Mouse (Mus musculus) embryonic facial prominence, embryonic 11.5 days (tissue): ENCODE data around the gene Dusp2. TPM values are rescaled to one million over a fixed set of nuclear protein-coding genes. Genes with fewer than 3 reads are reported as not detected.

Source experiments
- ATAC-seq: fragments of 200-750 bp; cut with Nextera tagmentation; replicated peaks from 2 replicates; pipeline ENCODE4 v1.8.0; 2017; ENCODE audit warnings: low read depth; ENCODE audit not compliant: insufficient number of reproducible peaks, low FRiP score, low TSS enrichment
- DNase-seq: peaks from one replicate; pipeline ENCODE4 v3.0.0-alpha.2; 2015; ENCODE audit warnings: low spot score
- H3K27ac ChIP-seq: fragments of 300-500 bp; sonication (generic); replicated peaks from 2 replicates; pipeline ENCODE4 v1.5.1; 2014; ENCODE audit warnings: mild to moderate bottlenecking, low read depth, low read length, control low read depth
- H3K27me3 ChIP-seq: fragments of 300-500 bp; sonication (generic); 2 replicates; pipeline ENCODE4 v1.6.1; 2014; ENCODE audit warnings: mild to moderate bottlenecking, low read length, moderate library complexity, mixed read lengths; ENCODE audit not compliant: control insufficient read depth, insufficient read depth
- H3K36me3 ChIP-seq: fragments of 300-500 bp; sonication (generic); replicated peaks from 2 replicates; pipeline ENCODE4 v1.6.1; 2014; ENCODE audit warnings: low read depth, mild to moderate bottlenecking, low read length, moderate library complexity, mixed read lengths; ENCODE audit not compliant: control insufficient read depth, insufficient read depth
- H3K4me1 ChIP-seq: fragments of 300-500 bp; sonication (generic); 2 replicates; pipeline ENCODE4 v1.6.1; 2014; ENCODE audit warnings: low read length, mixed read lengths; ENCODE audit not compliant: control insufficient read depth, insufficient read depth
- H3K4me2 ChIP-seq: fragments of 300-500 bp; sonication (generic); 2 replicates; pipeline ENCODE4 v1.6.1; 2014; ENCODE audit warnings: low read depth, mild to moderate bottlenecking, control low read depth, low read length, moderate library complexity
- H3K4me3 ChIP-seq: fragments of 300-500 bp; sonication (generic); 2 replicates; pipeline ENCODE4 v1.5.1; 2014; ENCODE audit warnings: low read depth, low read length, control low read depth
- H3K9ac ChIP-seq: fragments of 300-500 bp; sonication (generic); replicated peaks from 2 replicates; pipeline ENCODE4 v1.6.1; 2014; ENCODE audit warnings: mild to moderate bottlenecking, control low read depth, low read length
- H3K9me3 ChIP-seq: fragments of 300-500 bp; sonication (generic); replicated peaks from 2 replicates; pipeline ENCODE4 v1.6.1; 2016; ENCODE audit warnings: mild to moderate bottlenecking, low read length, inconsistent platforms, mixed read lengths; ENCODE audit not compliant: control insufficient read depth
- WGBS: fragments of 180-500 bp; shearing (Covaris S2); extraction: QIAGEN DNeasy Blood & Tissue Kit; methylation state at CpG from one replicate; pipeline ENCODE4 v1.1.7; 2014; 5-methylcytosine and 5-hydroxymethylcytosine counted together
- polyA plus RNA-seq: library from polyadenylated mRNA; unstranded; fragments of >200 nt; fragmentation: Nextera tagmentation; extraction: Ambion mirVana; gene quantifications from 2 replicates; pipeline ENCODE4 v1.2.1, GENCODE M21; 2014

The Dusp2 gene
- polyA plus RNA-seq, 1 experiment from 2014 or later, result 4.4 TPM

GRCm38 (mm10) chr2:127313878-127314277 is 22.1 kb upstream of the Dusp2 start:
- 46% methylated on average over 4 of the region's 4 CpGs for WGBS
- DNase-seq, result no peak
- no peaks in the 10 kb centered on the region for H3K9me3 ChIP-seq
- no peaks in the 10 kb centered on the region for H3K36me3 ChIP-seq
- ATAC-seq, result no peak
- no peak overlapping the region for H3K27ac ChIP-seq
- no peak overlapping the region for H3K9ac ChIP-seq
- H3K4me2 ChIP-seq, result no peak overlapping the region
- H3K4me1 ChIP-seq, result no peaks in the 10 kb centered on the region
- no peak overlapping the region for H3K4me3 ChIP-seq
- no peaks in the 10 kb centered on the region for H3K27me3 ChIP-seq

DNA sequence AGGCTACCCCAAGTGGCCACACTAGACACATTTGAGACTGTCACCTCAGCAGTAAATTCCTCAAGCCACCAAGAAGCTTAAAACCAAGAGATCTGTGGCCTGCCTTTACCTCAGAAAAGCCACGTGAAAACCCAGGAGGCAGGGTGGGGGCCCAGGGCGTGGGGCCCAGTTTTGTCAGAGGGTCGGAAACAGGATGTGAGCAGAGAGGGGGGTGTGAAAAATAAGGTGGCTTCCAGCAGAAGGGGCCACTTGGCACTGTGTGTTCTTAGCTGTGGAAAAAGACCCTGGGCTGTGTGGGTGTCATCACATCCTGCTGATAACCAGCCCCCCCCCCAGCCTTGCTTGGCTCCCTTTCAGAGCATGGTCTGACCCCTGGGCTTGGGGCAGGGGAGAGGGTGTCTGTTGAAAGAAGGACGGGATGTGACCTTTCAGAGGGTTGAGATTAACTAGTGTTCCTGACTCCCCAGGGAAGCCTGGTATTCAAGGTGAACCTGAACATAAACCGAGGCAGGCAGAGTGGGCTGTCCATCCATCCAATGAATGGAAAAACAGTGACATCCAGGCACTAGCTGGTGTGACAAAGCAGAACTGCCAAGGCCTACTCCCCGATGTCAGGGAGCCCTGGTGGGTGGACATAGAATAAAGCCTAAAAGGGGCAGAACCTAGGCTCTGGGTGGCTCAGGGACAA is 21.3 kb upstream of the Dusp2 start:
- no peak overlapping the region; the same call in 1 of the 2 replicates for H3K27ac ChIP-seq
- no peak overlapping the region for H3K4me2 ChIP-seq
- no peaks in the 10 kb centered on the region for H3K4me1 ChIP-seq
- DNase-seq (no peak), ATAC-seq (no peak)
- no peaks in the 10 kb centered on the region for H3K36me3 ChIP-seq
- no peak overlapping the region for H3K4me3 ChIP-seq
- H3K9ac ChIP-seq, result no peak overlapping the region
- 77% methylated on average over 6 of the region's 6 CpGs for WGBS
- H3K9me3 ChIP-seq, result no peaks in the 10 kb centered on the region
- no peaks in the 10 kb centered on the region for H3K27me3 ChIP-seq

DNA sequence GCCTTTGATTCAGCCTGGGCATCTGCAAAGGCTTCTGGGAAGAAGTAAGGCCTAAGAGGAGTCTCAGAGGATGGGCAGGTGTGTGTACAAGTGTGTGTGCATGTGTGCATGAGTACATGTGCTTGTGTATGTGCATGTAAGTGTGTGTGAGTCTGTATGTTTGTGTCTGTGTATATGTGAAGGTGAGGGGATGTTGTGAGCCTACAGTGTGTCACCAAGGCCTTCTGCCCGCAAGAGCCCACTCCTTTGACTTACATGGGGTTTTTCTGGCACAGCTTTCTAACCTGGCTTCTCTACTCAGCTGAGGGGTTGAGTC is 20.8 kb upstream of the Dusp2 start:
- Histone ChIP-seq H3K9ac (no peak overlapping the region), H3K27me3 (no peaks in the 10 kb centered on the region), H3K9me3 (no peaks in the 10 kb centered on the region), H3K4me3 (no peak overlapping the region), H3K36me3 (no peaks in the 10 kb centered on the region), H3K4me1 (no peaks in the 10 kb centered on the region), H3K27ac (no peak overlapping the region), H3K4me2 (no peak overlapping the region)
- 78% methylated on average over 1 of the region's 1 CpGs for WGBS
- ATAC-seq (no peak), DNase-seq (no peak)

- Histone ChIP-seq H3K27me3 (no peaks in the 10 kb centered on the region), H3K4me1 (no peaks in the 10 kb centered on the region), H3K4me3 (no peak overlapping the region), H3K27ac (no peak overlapping the region), H3K9me3 (no peaks in the 10 kb centered on the region), H3K36me3 (no peaks in the 10 kb centered on the region), H3K9ac (no peak overlapping the region), H3K4me2 (no peak overlapping the region)
- no peak for DNase-seq
- ATAC-seq, result no peak
- WGBS, result 87% methylated on average over 5 of the region's 5 CpGs
These were observed 19.5 kb upstream of the Dusp2 start for GRCm38 (mm10) chr2:127316431-127316830.

GRCm38 (mm10) chr2:127318136-127318535 is 17.8 kb upstream of the Dusp2 start:
- Histone ChIP-seq H3K4me2 (no peak overlapping the region), H3K27ac (no peak overlapping the region), H3K27me3 (no peaks in the 10 kb centered on the region), H3K4me3 (no peak overlapping the region), H3K4me1 (no peaks in the 10 kb centered on the region), H3K36me3 (no peaks in the 10 kb centered on the region), H3K9ac (no peak overlapping the region), H3K9me3 (no peaks in the 10 kb centered on the region)
- DNase-seq, result no peak
- ATAC-seq, result no peak
- WGBS, result 84% methylated on average over 4 of the region's 4 CpGs

DNA sequence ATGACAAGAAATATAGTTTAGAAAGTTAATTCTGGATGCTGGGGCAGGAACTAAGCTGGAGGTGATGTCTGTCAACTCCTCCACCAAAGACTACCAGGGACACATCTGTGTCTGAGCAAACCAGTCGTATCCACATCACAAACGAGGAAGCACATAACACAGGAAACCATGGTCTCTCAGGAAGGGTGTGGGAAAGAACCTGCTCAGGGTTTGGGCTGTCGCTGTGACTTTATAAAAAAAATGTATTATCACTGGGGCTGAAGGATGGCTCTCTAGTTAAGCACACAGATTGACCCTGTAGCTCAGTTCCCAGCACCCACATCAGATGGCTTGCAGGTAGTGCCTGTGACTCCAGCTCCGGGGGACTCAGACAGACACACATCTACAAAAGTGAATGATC is 16.9 kb upstream of the Dusp2 start:
- Histone ChIP-seq H3K27ac (no peak overlapping the region), H3K4me1 (peaks cover 3% of the 10 kb centered on the region; the same call in 1 of the 2 replicates), H3K4me2 (no peak overlapping the region), H3K9me3 (no peaks in the 10 kb centered on the region), H3K36me3 (no peaks in the 10 kb centered on the region), H3K4me3 (no peak overlapping the region), H3K27me3 (no peaks in the 10 kb centered on the region), H3K9ac (no peak overlapping the region)
- DNase-seq (no peak), ATAC-seq (no peak)
- WGBS, result 69% methylated on average over 4 of the region's 4 CpGs

- H3K27ac ChIP-seq, result no peak overlapping the region
- H3K4me2 ChIP-seq, result no peak overlapping the region
- DNase-seq (no peak), ATAC-seq (no peak)
- no peaks in the 10 kb centered on the region for H3K9me3 ChIP-seq
- H3K27me3 ChIP-seq, result no peaks in the 10 kb centered on the region
- no peaks in the 10 kb centered on the region for H3K36me3 ChIP-seq
- no peak overlapping the region for H3K9ac ChIP-seq
- H3K4me3 ChIP-seq, result no peak overlapping the region
- H3K4me1 ChIP-seq, result peaks cover 3% of the 10 kb centered on the region; the same call in 1 of the 2 replicates
- 61% methylated on average over 6 of the region's 6 CpGs for WGBS
These were observed 13.2 kb upstream of the Dusp2 start for GRCm38 (mm10) chr2:127322671-127323285.

GRCm38 (mm10) chr2:127323667-127324066 is 12.3 kb upstream of the Dusp2 start:
- DNase-seq (no peak), ATAC-seq (no peak)
- Histone ChIP-seq H3K9ac (no peak overlapping the region), H3K27me3 (no peaks in the 10 kb centered on the region), H3K4me2 (no peak overlapping the region), H3K9me3 (no peaks in the 10 kb centered on the region), H3K36me3 (no peaks in the 10 kb centered on the region), H3K27ac (no peak overlapping the region), H3K4me1 (peaks cover 3% of the 10 kb centered on the region; the same call in 1 of the 2 replicates), H3K4me3 (no peak overlapping the region)
- WGBS, result 81% methylated on average over 1 of the region's 1 CpGs
